Mouse (Mus musculus) neural tube, embryonic 12.5 days (tissue): ENCODE measurements around the gene Gprin3. TPM values are rescaled to one million over a fixed set of nuclear protein-coding genes. Genes with fewer than 3 reads are reported as not detected.
A peak's percentile ranks its signal among the peaks of the same experiment; 100 is the strongest.

Experiments
- ATAC-seq: fragments of 200-750 bp; cut with Nextera tagmentation; 2 replicates; pipeline ENCODE4 v1.8.0; 2017; ENCODE audit warnings: low read depth, mild to moderate bottlenecking, moderate TSS enrichment, moderate library complexity; ENCODE audit not compliant: low FRiP score
- H3K27ac ChIP-seq: fragments of 300-500 bp; sonication (generic); 2 replicates; pipeline ENCODE4 v1.5.1; 2016
- H3K27me3 ChIP-seq: fragments of 300-500 bp; sonication (generic); replicated peaks from 2 replicates; pipeline ENCODE4 v1.6.1; 2016; ENCODE audit warnings: mild to moderate bottlenecking
- H3K36me3 ChIP-seq: fragments of 300-500 bp; sonication (generic); 2 replicates; pipeline ENCODE4 v1.6.1; 2016; ENCODE audit warnings: mild to moderate bottlenecking
- H3K4me1 ChIP-seq: fragments of 300-500 bp; sonication (generic); 2 replicates; pipeline ENCODE4 v1.6.1; 2016
- H3K4me2 ChIP-seq: fragments of 300-500 bp; sonication (generic); replicated peaks from 2 replicates; pipeline ENCODE4 v1.6.1; 2016; ENCODE audit warnings: mild to moderate bottlenecking
- H3K4me3 ChIP-seq: fragments of 300-500 bp; sonication (generic); 2 replicates; pipeline ENCODE4 v1.5.1; 2016
- H3K9ac ChIP-seq: fragments of 300-500 bp; sonication (generic); 2 replicates; pipeline ENCODE4 v1.6.1; 2016; ENCODE audit warnings: mild to moderate bottlenecking
- H3K9me3 ChIP-seq: fragments of 300-500 bp; sonication (generic); 2 replicates; pipeline ENCODE4 v1.6.1; 2016; ENCODE audit warnings: mild to moderate bottlenecking
- WGBS: fragments of 180-500 bp; shearing (Covaris S2); methylation state at CpG from one replicate; pipeline ENCODE4 v1.1.7; 2016; 5-methylcytosine and 5-hydroxymethylcytosine counted together
- polyA plus RNA-seq: library from polyadenylated mRNA; unstranded; fragments of >200 nt; fragmentation: Nextera tagmentation; extraction: Ambion mirVana; gene quantifications from 2 replicates; pipeline ENCODE4 v1.2.1, GENCODE M21; 2016

Gene Gprin3
- 0.29 and 0.49 TPM in 2 replicates for polyA plus RNA-seq

DNA sequence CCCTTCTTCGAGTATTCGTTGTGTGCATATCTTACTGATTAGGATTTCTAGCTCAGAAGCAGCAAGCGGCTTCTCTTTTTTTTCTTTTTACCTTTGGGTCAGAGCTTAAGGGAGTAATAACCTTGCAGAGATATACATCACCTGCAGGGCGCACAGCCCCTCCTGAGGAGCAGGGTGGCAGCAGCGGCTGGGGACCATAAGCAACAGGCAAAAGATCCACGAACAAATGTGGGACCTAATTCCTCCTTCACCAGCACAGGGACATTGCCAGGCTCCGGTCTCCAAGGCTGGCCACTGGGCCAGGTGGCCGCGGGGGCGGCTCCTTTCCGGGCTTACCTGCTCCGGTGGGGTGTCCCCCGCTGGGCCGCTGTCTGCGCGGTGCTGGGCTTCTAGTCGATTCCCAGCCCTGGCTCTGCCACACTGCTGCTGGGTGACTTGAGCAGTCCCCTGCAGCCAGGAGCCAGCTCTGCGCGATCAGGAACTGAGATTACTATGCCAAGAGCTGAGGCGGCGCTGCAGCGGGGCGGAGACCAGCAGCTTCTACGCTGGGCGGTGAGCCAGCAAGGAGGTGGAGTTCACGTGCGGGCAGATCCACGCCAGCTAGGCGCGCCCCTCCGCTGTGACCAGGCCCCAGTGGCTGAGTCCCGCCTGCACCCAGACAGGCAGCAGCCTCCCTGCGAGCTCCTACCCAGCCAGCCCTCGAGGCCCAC lies at the start of gene Gprin3:
Gene Gprin3 (minus strand): TSS at position 471 of the 710 bp plus-strand sequence.
- 9% methylated on average over 34 of the region's 34 CpGs for WGBS
- no peak within 1 kb of the TSS for H3K27ac ChIP-seq
- peak within 1 kb of the TSS; percentile 45 for H3K4me3 ChIP-seq
- ATAC-seq, result peak; percentile 90
- no peaks in the 10 kb centered on the region; the same call in 1 of the 2 replicates for H3K27me3 ChIP-seq
- no peaks in the 10 kb centered on the region for H3K4me1 ChIP-seq
- H3K36me3 ChIP-seq, result no peaks in the 10 kb centered on the region
- H3K9me3 ChIP-seq, result no peaks in the 10 kb centered on the region
- peak within 1 kb of the TSS; percentile 54 for H3K9ac ChIP-seq
- peak within 1 kb of the TSS; percentile 93 for H3K4me2 ChIP-seq

DNA sequence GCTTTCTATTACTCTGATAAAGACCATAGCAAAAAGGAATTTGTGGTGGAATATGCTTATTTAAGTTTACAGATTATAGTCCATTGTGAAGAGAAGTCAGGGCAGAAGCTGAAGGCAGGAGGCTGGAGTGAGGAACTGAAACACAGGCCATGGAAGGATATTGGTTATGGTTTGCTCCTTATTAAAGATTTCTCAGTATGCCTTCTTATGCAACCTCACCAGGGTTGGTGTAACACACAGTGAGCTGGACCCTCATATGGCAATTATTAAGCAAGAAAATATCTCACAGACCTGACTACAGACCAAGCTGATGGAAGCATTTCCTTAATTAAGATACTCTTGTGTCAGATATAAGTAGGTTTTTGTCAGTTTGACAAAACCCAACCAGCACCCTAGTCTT lies 32.8 kb upstream of the Gprin3 start:
- H3K36me3 ChIP-seq, result no peaks in the 10 kb centered on the region
- no peak for ATAC-seq
- no peak overlapping the region for H3K27ac ChIP-seq
- H3K9me3 ChIP-seq, result no peaks in the 10 kb centered on the region
- no peaks in the 10 kb centered on the region for H3K27me3 ChIP-seq
- H3K4me2 ChIP-seq, result no peak overlapping the region
- no peaks in the 10 kb centered on the region for H3K4me1 ChIP-seq
- no peak overlapping the region for H3K9ac ChIP-seq
- H3K4me3 ChIP-seq, result no peak overlapping the region

DNA sequence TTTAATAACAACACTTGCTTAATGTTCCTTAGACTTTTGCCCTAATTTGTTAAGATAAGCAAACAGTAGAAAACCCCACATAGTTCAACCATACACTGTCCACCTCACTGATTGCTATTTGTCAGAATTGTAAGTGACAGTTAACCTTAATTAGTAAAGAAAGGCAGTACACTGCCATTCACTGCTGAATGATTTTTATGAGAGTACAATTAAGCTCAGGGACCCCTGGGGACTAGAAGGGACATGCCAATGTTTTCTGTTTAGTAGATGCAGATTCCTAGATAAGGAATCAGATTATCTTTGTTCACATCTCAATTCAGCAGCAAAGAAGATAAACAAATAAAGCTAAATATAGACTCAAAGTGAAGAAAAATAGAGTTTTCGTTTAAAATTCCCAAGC lies 30.0 kb upstream of the Gprin3 start:
- no peaks in the 10 kb centered on the region for H3K36me3 ChIP-seq
- 79% methylated on average over 1 of the region's 1 CpGs for WGBS
- no peak overlapping the region for H3K9ac ChIP-seq
- no peak overlapping the region for H3K27ac ChIP-seq
- H3K4me1 ChIP-seq, result no peaks in the 10 kb centered on the region
- H3K4me2 ChIP-seq, result no peak overlapping the region
- H3K9me3 ChIP-seq, result no peaks in the 10 kb centered on the region
- H3K4me3 ChIP-seq, result no peak overlapping the region
- no peaks in the 10 kb centered on the region for H3K27me3 ChIP-seq
- no peak for ATAC-seq

DNA sequence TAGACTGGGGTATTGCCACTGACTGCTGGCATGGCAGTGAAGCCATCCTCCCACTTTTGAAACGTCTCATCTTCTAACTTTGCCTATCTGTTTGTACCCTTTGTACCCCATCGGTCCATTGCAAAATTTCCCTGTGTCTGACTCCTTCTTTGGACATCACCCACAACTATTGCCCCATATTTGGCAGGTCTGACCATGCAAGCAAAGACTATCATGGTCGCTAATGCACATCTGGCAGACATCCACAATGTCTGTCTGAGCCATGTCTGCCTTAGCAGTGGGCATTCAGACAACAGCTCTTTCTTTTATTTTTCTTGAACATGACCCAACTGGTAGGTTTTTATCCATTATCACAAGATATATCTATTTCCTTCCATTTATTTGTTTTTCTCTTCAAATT lies 25.3 kb upstream of the Gprin3 start:
- 86% methylated on average over 3 of the region's 3 CpGs for WGBS
- Histone ChIP-seq H3K27me3 (no peaks in the 10 kb centered on the region), H3K9ac (no peak overlapping the region), H3K4me3 (no peak overlapping the region), H3K27ac (no peak overlapping the region), H3K36me3 (no peaks in the 10 kb centered on the region), H3K9me3 (no peaks in the 10 kb centered on the region), H3K4me2 (no peak overlapping the region), H3K4me1 (no peaks in the 10 kb centered on the region)
- no peak for ATAC-seq

DNA sequence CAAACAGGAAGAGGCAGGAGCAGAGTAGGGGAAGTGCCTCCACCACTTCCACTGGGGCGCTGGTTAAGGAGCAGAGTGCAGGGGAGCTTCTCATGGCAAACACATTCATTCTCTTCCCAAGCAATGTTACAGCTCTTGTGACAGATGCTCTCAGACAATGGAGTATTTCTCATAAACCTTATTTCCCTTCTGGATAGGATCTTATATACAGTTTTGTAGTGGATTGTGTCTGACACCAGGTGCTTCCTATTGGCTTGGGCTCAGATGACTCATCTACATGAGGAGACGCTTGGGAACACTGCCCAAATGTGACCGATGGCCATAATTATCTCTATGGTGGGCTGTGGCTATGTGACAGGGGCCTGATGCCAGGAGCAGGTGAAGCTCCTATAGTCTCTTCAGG lies 19.0 kb upstream of the Gprin3 start:
- H3K27ac ChIP-seq, result no peak overlapping the region
- no peak overlapping the region for H3K4me2 ChIP-seq
- H3K27me3 ChIP-seq, result no peaks in the 10 kb centered on the region
- ATAC-seq, result no peak
- no peaks in the 10 kb centered on the region for H3K36me3 ChIP-seq
- no peaks in the 10 kb centered on the region for H3K4me1 ChIP-seq
- no peak overlapping the region for H3K9ac ChIP-seq
- H3K4me3 ChIP-seq, result no peak overlapping the region
- no peaks in the 10 kb centered on the region for H3K9me3 ChIP-seq
- WGBS, result 85% methylated on average over 3 of the region's 3 CpGs

DNA sequence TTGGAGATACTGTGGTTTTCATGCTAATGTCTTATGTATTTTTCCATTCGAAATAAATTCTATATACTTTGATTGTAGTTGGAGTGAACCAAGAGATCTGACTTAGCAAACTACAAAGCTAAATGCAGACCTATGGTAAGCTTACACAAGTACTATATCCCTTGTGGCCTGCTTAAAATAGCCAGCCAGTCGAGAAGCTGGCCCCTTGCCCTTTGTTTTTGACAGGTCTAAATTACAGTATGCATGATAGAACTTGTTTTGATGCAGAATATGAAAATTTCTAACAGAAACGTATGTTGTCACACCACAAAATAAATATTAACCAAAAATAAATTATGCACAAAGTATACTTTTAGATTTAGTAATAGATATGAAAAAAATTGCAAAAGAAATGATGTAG lies 9.8 kb upstream of the Gprin3 start:
- H3K27me3 ChIP-seq, result no peaks in the 10 kb centered on the region
- H3K4me2 ChIP-seq, result no peak overlapping the region
- no peak overlapping the region for H3K27ac ChIP-seq
- WGBS, result 68% methylated on average over 3 of the region's 3 CpGs
- no peaks in the 10 kb centered on the region for H3K4me1 ChIP-seq
- H3K9ac ChIP-seq, result no peak overlapping the region
- no peaks in the 10 kb centered on the region for H3K9me3 ChIP-seq
- H3K36me3 ChIP-seq, result no peaks in the 10 kb centered on the region
- no peak for ATAC-seq
- no peak overlapping the region for H3K4me3 ChIP-seq

DNA sequence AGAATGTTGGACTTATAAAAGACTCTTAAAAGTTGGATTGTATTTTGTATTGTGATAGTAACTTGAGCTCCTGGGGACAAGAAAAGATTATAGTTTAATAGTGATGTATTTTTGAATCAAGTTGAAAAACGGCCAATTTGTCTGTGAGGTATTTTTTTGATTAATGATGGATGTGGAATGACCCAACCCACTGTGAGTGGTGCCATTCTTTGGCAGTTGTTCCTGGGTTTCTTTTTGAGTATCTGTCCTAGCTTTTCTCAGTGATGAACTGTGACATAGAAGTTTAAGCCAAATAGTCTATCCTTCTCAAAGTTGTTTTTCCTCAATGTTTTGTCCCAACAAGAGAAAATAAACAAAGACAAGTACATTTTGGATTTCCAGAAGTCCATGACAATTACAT lies 7.0 kb upstream of the Gprin3 start:
- Histone ChIP-seq H3K36me3 (no peaks in the 10 kb centered on the region), H3K4me3 (no peak overlapping the region), H3K4me2 (no peak overlapping the region), H3K9me3 (no peaks in the 10 kb centered on the region), H3K27ac (no peak overlapping the region), H3K27me3 (no peaks in the 10 kb centered on the region), H3K4me1 (no peaks in the 10 kb centered on the region), H3K9ac (no peak overlapping the region)
- ATAC-seq, result no peak
- 73% methylated on average over 1 of the region's 1 CpGs for WGBS

DNA sequence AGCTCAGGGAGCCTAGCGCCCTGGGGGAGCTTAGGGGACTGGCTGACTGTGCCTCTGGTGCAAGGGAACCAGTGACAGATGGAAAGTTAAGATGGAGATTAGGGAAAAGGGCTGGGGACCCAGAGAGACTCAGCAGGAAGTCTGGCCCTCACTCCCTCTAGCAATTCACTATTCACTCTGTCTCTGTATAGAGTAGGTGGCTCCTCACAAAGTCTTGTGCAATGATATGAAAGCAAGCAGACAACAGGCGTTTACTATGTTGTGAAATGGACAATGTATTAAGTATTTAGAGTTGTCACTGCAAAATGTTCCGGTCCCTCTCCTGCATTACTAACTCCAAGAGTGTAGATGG lies 416 bp upstream of the Gprin3 start:
- Histone ChIP-seq H3K36me3 (no peaks in the 10 kb centered on the region), H3K4me1 (no peaks in the 10 kb centered on the region), H3K27me3 (no peaks in the 10 kb centered on the region; the same call in 1 of the 2 replicates), H3K4me3 (peak overlapping the region; percentile 45), H3K27ac (no peak overlapping the region), H3K9me3 (no peaks in the 10 kb centered on the region), H3K9ac (peak overlapping the region; percentile 54), H3K4me2 (peak overlapping the region; percentile 93)
- WGBS, result 49% methylated on average over 3 of the region's 3 CpGs
- no peak for ATAC-seq

DNA sequence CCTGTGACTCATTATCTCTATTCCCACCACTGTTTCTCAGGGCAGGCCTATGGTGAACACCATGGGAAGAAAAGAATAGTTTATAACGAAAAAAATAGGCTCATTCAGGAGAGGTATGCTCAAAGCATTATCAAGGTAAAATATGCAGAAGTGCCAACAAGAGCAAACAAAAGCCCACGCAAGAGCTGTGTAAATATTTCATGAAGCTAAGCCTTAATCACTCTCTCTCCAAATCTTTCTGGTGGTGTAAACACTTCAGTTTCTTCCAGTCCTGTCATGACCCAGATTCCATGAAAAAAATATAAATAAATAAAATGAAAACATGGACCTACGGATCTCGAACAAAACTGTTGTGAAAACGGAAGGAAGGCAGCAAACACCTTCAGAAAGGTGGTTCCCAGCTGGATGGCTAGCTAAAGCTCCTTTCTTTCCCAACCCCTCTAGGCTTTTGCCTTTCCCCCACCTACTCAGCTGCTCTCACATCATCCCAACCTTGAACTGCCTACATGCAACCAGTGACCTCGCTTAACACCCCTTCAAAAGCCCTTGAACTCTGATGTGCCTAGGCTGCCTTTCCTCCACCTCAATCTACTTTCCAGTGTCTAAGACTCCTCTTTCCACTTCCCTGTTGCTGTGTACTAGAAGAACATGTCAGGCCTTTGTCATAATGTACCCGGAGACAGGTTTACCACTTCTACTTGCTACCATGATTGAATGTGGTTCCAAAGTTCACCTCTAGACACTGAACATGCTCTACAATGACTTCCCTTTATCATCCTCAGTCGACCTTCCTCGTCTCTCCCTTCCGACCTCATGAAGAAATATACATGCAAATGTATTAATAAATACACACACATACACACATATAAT lies 988 bp downstream of the Gprin3 start:
- Histone ChIP-seq H3K4me1 (no peaks in the 10 kb centered on the region), H3K4me3 (no peak overlapping the region), H3K27ac (no peak overlapping the region), H3K9me3 (no peaks in the 10 kb centered on the region), H3K27me3 (no peaks in the 10 kb centered on the region; the same call in 1 of the 2 replicates), H3K4me2 (0 out of 2 replicates have a peak overlapping the region, but pooled peaks have one; percentile 93), H3K9ac (no peak overlapping the region), H3K36me3 (no peaks in the 10 kb centered on the region)
- WGBS, result 77% methylated on average over 10 of the region's 10 CpGs
- no peak for ATAC-seq

DNA sequence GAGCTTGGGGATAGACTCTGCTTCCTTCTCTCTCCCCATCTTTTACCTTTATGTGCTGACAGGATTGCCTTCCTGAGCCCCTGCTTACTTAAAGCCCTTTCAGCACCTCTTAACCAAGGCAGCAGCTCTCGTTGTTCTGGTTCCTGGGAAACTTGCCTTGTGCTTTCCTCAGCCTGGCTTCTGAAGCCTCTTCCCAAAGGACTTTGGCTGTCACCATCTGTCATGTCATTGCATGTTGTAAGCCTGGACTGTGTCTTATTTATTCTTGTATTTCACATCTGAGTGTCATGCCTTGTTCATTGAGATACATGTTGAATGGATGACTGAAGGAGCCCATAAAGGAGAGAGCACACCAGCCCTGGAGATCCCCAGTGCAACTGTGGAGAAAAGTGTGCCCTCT lies 2.3 kb downstream of the Gprin3 start:
- 64% methylated on average over 1 of the region's 1 CpGs for WGBS
- no peaks in the 10 kb centered on the region for H3K36me3 ChIP-seq

DNA sequence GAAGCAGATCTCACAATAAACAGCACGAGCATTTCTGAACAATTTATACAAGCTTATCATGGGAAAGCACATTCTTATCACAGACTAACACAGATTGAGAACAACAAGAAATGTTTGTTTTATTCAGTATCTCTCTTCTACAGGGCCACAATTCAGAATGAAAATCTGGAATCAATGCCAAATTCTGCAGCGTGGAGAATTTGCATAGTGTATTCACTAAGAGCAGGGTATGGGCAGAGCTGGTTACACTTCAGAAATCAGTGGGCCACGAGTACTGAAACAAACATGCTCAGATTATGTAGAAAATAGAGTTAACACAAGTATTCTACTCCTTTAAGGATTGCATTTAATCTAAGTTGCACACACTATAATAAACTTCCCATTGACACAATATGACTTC lies 6.8 kb downstream of the Gprin3 start:
- H3K9ac ChIP-seq, result no peak overlapping the region
- 74% methylated on average over 3 of the region's 3 CpGs for WGBS
- no peak overlapping the region for H3K4me2 ChIP-seq
- H3K4me3 ChIP-seq, result no peak overlapping the region
- no peaks in the 10 kb centered on the region for H3K36me3 ChIP-seq
- no peaks in the 10 kb centered on the region for H3K4me1 ChIP-seq
- H3K9me3 ChIP-seq, result no peaks in the 10 kb centered on the region
- ATAC-seq, result no peak
- no peaks in the 10 kb centered on the region for H3K27me3 ChIP-seq
- H3K27ac ChIP-seq, result no peak overlapping the region

More for the DNA sequence above, 2.3 kb downstream of the Gprin3 start:
- Histone ChIP-seq H3K4me3 (no peak overlapping the region), H3K9me3 (no peaks in the 10 kb centered on the region), H3K27ac (no peak overlapping the region), H3K9ac (no peak overlapping the region), H3K4me2 (no peak overlapping the region), H3K4me1 (no peaks in the 10 kb centered on the region), H3K27me3 (no peaks in the 10 kb centered on the region; the same call in 1 of the 2 replicates)
- ATAC-seq, result no peak

DNA sequence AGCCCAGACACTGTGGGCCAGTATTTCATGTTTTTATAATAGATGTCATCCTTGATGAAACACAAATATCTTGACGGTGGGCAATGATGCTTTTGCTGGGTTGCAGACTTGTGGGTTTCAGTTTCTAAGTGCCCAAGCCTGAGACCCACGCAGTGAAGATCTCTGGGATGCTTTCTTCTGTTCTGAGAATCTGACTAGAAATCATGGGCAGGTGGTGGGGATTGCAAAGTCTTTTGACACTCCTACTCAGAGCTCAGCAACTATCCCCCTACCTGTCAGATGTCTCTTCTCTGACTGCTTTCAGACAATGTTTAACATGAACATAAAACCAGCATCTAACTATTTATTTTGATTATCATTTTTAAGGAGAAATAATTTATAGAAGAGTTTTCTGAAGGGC lies 7.4 kb downstream of the Gprin3 start:
- Histone ChIP-seq H3K4me2 (no peak overlapping the region), H3K9ac (no peak overlapping the region), H3K4me3 (no peak overlapping the region), H3K36me3 (no peaks in the 10 kb centered on the region), H3K27me3 (no peaks in the 10 kb centered on the region), H3K9me3 (no peaks in the 10 kb centered on the region), H3K27ac (no peak overlapping the region), H3K4me1 (no peaks in the 10 kb centered on the region)
- no peak for ATAC-seq
- 82% methylated on average over 2 of the region's 2 CpGs for WGBS
